Mouse (Mus musculus) lung, postnatal 36 days (tissue): ENCODE data around the gene Gm17402.

Experiments
- DNase-seq: peaks from one replicate; pipeline ENCODE4 v3.0.0; 2022; ENCODE audit warnings: mixed read lengths

Gm17402 gene

GRCm38 (mm10) chr3:67375063-67375462 lies at the start of gene Gm17402:
TSS of gene Gm17402 (minus strand) at chr3:67375163.
- DNase-seq, result no peak

- no peak for DNase-seq
These were observed 3.3 kb upstream of the Gm17402 start for GRCm38 (mm10) chr3:67378215-67378614.

- DNase-seq, result no peak
These were observed 594 bp downstream of the Gm17402 start for GRCm38 (mm10) chr3:67374360-67374778.

GRCm38 (mm10) chr3:67373872-67374271 lies 1.1 kb downstream of the Gm17402 start, which contains the start of gene Mlf1:
TSS of gene Mlf1 (plus strand) at chr3:67374097.
- DNase-seq, result peak; percentile 84

- no peak for DNase-seq
These were observed 2.2 kb downstream of the Gm17402 start for GRCm38 (mm10) chr3:67372781-67373180.

- DNase-seq, result no peak
These were observed 2.8 kb downstream of the Gm17402 start for GRCm38 (mm10) chr3:67372194-67372593.

- DNase-seq, result no peak
These were observed 5.4 kb downstream of the Gm17402 start for GRCm38 (mm10) chr3:67369407-67370079.

GRCm38 (mm10) chr3:67367481-67367880 lies 7.5 kb downstream of the Gm17402 start:
- no peak for DNase-seq

GRCm38 (mm10) chr3:67366087-67366892 lies 8.7 kb downstream of the Gm17402 start:
- no peak for DNase-seq

- no peak for DNase-seq
These were observed 16.6 kb downstream of the Gm17402 start for GRCm38 (mm10) chr3:67358376-67358775.

GRCm38 (mm10) chr3:67352763-67353149 lies 22.2 kb downstream of the Gm17402 start:
- DNase-seq, result no peak

GRCm38 (mm10) chr3:67352128-67352762 lies 22.7 kb downstream of the Gm17402 start:
- peak; percentile 50 for DNase-seq

- DNase-seq, result no peak
These were observed 23.4 kb downstream of the Gm17402 start for GRCm38 (mm10) chr3:67351406-67352127.

GRCm38 (mm10) chr3:67346674-67347073 lies 28.3 kb downstream of the Gm17402 start:
- DNase-seq, result no peak

GRCm38 (mm10) chr3:67344599-67344998 lies 30.4 kb downstream of the Gm17402 start:
- DNase-seq, result peak; percentile 70

GRCm38 (mm10) chr3:67343004-67343662 lies 31.8 kb downstream of the Gm17402 start:
- no peak for DNase-seq

GRCm38 (mm10) chr3:67340921-67341320 lies 34.0 kb downstream of the Gm17402 start:
- DNase-seq, result no peak

- DNase-seq, result no peak
These were observed 35.4 kb downstream of the Gm17402 start for GRCm38 (mm10) chr3:67339558-67339957.

- no peak for DNase-seq
These were observed 52.5 kb downstream of the Gm17402 start for GRCm38 (mm10) chr3:67322422-67322821.
